Mouse (Mus musculus): ENCODE data around the gene Ppp1r1c.
"Not testable (repeated sequence)": the region's sequence is repeated elsewhere in the genome, so short reads cannot be mapped to it uniquely, and the experiment has no call there.

Gene Ppp1r1c

DNA sequence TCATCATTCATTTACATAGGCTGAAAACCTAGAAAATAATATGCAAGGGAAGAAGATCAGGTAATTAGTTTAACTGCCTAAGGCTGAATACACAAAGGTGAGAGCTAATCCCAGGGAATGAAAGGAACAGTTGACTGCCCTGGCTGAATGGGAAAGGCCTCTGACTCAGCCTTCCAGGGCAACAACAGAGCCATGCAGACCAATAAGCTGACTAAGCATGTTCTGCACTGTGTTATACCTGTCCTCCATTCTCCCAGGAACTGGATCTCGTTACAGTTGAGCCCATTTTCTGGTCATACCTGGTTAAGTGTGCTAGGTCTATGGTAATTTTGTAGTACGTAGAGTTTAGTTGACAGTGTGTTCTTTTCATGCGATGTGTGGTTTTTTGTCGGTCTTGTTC, 36.6 kb downstream of the Ppp1r1c start:
- no peak for DNase-seq (ENCODE audit: low spot score)

DNA sequence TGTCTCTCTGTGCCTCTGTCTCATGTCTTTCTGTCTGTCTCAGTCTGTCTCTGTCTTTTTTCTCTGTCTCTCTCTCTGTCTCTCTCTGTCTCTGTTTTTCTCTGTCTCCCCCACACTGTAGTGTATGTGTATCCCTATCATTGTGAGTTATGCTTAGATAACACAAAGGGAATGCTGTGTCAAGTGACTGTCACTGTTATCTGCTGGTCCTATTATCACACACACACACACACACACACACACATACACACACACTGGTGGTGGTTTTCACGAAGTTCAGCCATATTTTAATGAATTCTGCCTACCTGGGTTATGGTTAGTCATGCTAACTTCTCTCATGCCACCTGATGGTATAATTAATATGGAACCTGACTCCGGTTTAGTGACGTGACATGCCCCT, 44.1 kb downstream of the Ppp1r1c start:
- DNase-seq (ENCODE audit: low spot score), result no peak

GRCm38 (mm10) chr2:79760018-79760417, 52.4 kb downstream of the Ppp1r1c start:
- no peak for DNase-seq (ENCODE audit: low spot score)

GRCm38 (mm10) chr2:79762723-79763388, 55.3 kb downstream of the Ppp1r1c start:
- DNase-seq (ENCODE audit: low spot score), result no peak

DNA sequence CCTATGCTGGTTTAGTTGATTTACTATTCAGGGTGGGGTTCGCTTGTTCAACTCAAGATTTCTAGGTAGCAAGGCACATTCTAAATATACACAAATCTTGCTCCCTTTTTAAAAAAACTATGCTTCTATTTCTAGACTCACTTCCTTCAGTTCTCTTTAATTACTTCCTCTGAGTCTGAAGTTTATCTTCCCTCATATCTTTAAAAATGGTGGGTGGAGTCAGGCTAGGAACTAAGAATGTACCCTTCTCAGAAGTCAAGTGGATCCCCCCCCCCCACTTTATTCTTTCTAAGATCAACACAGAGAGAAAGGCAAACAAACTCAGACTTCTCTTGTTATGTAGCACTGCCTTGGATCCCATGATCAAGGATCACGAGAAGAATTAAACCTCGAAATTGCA, 57.5 kb downstream of the Ppp1r1c start:
- DNase-seq (ENCODE audit: low spot score), result no peak

- no peak for DNase-seq (ENCODE audit: low spot score)
Observed at GRCm38 (mm10) chr2:79765723-79766122, 58.1 kb downstream of the Ppp1r1c start.

DNA sequence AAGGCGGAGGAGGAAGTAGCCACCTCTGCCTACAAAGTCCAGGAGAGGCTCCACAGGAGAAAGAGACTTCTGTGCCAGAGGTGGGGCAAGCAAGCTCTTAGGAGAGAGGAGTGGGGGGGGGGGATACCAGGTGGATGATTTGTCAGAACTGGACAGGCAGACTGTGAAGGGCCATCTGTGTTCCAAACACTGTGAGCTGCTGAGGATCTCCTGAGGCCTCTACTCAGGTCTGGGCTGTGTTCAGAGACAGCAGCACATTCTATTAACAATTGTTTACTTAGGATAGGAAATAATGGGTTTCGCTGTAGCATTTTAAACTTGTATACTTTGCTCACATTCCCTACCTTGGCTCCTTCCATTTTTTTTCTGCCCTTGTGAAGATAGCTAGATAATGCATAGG, 61.0 kb downstream of the Ppp1r1c start:
- no peak for DNase-seq (ENCODE audit: low spot score)

DNA sequence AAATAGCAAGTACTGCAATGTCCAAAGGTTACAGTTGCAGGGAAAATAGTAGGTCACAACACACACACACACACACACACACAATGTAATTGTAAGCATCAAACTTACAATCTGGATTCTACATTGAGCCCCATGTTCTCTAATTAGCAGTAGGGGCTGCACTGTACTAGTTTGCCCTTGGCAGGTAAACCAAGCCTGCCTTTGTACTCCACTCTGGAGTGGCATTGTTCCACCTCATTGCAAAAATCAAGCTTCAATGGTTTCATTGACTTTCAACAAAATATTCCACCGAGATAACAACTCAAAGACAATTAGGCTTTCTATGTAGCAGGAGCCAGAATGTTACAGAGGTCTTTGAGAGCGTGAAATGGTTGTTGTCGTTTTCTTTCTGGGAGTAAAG, 62.7 kb downstream of the Ppp1r1c start:
- no peak for DNase-seq (ENCODE audit: low spot score)

DNA sequence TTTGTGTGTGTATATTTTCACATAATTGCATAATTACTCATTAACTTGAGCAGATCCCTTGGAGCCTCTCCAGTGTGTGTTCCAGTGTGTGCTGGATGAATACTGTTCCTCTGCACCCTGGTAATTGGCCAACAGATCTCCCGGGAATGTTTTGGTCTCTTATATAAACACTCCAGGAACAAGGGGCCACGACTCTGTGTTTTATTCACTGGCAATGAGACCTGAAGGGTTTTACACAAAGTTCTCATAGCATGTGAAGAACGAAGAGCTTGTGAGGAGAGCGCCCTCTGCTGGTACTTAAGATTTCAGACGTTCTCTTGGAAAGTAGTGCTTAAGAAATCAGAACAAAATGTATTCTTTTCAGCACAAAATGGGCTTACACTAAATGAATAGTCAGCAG, 66.8 kb downstream of the Ppp1r1c start:
- peak; percentile 78 for DNase-seq (ENCODE audit: low spot score)

DNA sequence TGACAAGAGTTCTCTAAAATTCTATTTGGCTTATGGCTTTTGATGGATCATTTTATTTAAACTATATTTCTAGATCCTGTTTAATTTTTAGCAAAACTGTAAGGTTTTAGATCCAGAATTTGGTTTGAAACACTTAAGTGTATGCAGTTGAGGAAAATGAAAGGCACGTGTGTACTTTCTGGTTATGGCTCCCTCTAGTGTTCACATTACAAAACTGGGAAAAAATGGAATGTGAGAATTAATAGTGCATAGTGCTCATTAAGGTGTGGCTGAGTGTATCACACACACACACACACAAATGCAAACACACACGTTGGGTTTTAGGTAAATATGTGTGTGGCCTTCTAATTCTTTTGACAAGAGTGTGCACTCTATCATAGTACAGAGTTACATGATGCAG, 70.2 kb downstream of the Ppp1r1c start:
- no peak for DNase-seq (ENCODE audit: low spot score)

DNA sequence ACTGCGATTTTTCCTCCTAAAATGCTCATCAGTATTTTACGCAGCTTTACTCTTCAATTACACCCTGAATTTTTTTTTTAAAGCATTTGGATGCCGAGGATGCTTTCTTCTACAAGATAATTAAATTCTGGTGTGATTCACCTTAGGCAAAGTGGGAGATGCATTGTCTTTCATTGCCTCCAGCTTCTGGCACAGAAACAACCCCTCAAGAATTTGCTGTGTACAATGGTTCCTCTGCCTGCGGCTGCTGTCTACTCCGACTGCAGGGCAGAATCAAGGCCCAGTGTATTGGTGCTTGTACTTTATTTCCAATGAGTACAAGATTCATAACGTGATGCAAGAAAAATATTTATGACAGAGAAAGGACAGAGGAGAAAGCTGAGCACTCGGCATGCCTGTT, 73.2 kb downstream of the Ppp1r1c start:
- no peak for DNase-seq (ENCODE audit: low spot score)

DNA sequence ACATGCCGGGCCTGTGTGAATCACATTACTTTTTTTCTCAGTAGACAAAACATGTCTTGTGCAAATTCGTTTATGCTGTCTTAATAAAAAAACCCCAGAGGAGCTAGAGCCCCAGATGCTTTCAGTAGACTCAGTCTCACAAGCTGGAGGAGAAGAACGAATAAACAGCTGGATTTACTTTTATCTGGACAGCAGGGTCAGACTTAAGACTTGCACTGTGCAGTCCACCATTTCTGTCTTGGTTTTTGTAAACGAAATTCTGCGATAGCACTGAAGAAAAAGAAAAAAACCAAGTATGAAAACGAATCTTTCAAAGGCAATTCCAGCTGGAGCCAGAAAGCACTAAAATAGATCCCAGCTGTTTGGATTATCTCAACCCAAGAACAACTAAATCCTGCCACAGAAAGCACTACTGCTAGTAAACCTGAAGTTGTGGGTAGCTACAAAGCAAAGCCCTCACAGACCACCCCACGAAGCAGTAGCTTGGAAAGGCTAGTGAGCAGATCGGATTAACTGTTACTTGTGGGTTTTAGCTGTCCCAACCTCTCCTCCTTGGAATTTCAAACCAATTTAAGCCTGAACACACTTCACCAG, 78.1 kb downstream of the Ppp1r1c start:
- no peak for DNase-seq (ENCODE audit: low spot score)

DNA sequence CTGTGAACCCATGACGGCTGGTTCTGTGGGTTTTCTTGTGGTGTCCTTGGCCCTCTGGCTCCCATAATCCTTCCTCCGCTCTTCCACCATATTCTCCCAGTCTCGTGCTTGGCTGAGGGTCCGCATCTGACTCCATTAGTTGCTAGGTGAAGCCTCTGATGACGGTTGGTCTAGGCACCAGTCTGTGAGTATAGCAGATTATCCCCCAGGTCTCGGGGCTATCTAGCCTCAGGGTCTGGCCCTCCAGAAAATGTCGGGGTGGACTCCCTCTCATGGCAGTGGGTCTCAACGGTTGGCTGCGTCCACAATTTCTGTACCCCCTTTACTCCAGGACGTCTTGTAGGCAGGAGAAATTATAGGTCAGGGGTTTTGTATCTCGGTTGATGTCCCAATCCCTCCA, 78.9 kb downstream of the Ppp1r1c start:
- no peak for DNase-seq (ENCODE audit: low spot score)

DNA sequence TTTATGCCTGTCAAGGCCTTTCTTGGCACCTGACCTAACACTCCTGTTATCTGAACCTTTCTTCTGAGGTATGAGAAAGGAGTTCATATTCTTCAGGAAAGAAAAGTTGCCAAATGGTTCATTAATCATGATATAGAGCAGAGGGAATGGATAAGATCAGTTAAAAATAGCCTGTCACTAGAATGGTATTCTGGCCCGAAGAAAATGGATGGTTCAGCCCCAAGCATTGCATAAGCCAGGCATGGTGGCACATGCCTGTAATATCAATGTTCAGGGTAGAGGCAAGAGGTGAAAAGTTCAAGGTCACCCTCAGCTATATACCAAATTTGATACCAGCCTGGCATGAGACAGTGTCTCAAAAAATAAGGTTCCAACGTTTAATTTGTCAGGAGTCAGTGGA, 85.6 kb downstream of the Ppp1r1c start:
- DNase-seq (ENCODE audit: low spot score), result no peak

GRCm38 (mm10) chr2:79797444-79797843, 89.9 kb downstream of the Ppp1r1c start:
- DNase-seq (ENCODE audit: low spot score), result no peak

DNA sequence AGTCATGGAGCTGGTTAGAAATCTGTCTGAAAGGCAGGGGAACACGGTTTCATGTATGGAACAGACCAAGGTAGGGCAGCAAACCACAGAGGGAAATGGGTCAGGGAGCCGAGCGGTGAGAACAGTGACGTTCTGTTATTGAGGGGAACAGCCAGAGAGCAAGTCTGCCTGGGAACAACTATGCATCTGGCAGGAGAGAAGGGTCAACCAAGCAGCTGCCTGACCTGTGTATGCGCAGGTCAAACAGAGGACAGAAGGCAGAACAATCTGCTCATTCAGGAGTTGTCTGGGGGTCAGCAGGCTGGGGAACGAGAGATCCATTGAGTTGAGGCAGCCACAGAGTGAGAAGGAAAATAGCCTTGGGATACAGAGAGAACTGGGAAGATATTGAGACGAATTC, 91.0 kb downstream of the Ppp1r1c start:
- no peak for DNase-seq (ENCODE audit: low spot score)

- DNase-seq (ENCODE audit: low spot score), result no peak
Observed at GRCm38 (mm10) chr2:79815708-79816484, 108.3 kb downstream of the Ppp1r1c start.

GRCm38 (mm10) chr2:79819543-79819942, 112.0 kb downstream of the Ppp1r1c start:
- DNase-seq (ENCODE audit: low spot score), result no peak

DNA sequence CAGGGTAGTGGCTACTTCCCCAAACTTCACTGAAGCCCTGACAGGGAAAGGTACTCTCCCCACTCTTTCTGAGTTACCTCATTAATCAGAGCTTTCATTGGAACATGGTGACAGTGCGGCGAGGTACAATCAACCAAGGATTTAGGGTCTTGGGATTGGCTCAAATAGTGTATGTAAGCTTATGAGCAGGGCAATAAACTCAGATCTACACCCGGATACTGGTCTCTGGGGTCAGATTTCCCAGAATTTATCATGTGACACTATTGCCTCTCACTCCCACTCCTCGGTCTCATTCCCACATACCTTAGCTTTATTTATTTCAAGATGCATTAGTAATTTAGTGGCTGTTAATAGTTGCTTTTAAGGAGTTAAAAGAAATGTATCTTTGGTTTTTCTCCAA, 118.3 kb downstream of the Ppp1r1c start:
- no peak for DNase-seq (ENCODE audit: low spot score)

GRCm38 (mm10) chr2:79839090-79839489, 131.5 kb downstream of the Ppp1r1c start:
- no peak for DNase-seq (ENCODE audit: low spot score)

- DNase-seq (ENCODE audit: low spot score), result no peak
Observed at GRCm38 (mm10) chr2:79839513-79839912, 131.9 kb downstream of the Ppp1r1c start.

DNA sequence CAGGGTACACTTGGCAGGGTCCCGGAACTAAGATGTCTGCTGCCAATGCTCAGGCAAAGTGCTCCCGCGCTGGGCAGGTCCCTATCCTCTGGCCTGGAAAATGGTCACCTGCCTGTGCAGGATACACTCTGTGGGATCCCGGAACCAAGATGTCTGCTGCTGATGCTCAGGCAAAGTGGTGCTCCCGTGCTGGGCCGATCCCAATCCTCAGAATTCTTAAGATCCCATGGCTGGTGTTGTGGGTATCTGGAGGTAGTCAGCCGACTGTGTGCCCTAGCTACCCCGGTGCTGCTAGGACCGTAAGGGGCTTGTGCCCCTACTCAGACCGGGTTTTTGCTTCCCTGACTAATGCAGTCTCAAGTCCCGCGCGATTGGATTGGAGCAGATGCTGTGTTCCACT, 139.8 kb downstream of the Ppp1r1c start:
- DNase-seq (ENCODE audit: low spot score), result not testable (repeated sequence)

DNA sequence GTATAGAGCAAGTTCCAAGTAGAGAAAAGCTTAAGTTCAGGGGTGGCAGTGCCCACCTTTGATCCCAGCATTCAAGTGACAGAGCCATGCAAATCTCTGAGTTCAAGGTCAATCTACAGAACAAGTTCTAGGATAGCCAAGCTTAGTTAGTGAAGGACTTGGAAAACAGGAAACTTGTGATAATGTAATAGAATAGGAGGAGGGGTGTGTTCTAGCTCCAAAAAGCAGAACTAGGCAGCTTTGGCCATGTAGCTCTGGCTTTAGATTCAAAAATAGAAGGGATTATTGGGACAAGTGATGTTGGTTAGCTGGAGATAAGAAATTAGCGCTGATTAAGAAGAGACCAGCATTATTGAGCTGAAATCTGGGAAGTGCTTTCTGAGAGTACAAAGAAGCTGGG, 149.3 kb downstream of the Ppp1r1c start:
- DNase-seq (ENCODE audit: low spot score), result no peak
